Mouse (Mus musculus) CD8-positive naive resting alpha-beta T cell, adult 57 days (primary cell): Measurements from ENCODE around the gene Pom121l2. TPM values are rescaled to one million over a fixed set of nuclear protein-coding genes. Genes with fewer than 3 reads are reported as not detected.

Experiments used
- total RNA-seq: library from RNA; stranded (reverse); gene quantifications from one replicate; pipeline ENCODE4 v1.2.4, GENCODE M21; 2023

The Pom121l2 gene
- not detected for total RNA-seq

DNA sequence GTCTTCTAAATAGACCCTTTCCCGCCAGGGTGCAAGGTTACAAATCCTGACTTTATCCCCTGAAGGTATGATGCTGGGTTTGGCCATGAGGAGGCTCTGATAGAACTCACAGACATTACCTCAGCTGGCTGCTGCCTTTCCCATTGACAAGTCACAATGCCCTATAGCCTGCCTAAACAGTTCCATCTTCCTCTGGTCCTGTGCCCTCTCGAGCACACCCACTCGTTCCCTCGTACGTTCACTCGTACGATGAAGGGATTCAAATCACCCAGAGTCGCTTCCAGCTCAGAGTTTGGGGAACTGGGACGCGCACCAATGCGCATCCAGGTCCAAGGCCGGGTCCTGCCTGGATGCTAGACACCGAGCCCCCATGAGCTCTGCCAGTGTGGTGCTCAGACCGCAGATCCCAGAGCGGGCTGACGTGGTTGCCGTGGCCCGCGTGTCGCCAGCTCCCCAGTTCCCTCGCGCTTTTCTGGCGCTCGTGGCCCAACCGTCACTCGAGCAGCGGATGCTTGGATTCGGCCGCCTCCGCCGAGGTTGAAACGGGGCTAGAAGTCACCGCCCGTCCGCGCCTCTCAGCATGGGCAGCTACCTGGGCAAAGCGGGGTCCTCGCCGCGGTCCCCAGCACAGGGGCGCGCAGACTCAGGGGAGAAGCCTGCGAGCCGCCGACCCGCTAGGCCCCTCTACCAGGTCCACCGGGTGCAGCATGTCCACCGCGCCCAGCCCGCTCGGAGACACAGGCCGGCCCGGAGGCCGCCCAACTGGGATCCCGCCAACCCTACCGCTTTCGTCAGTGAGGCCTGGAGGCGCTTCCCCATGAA is at the start of gene Pom121l2:
Pom121l2 (plus strand) TSS at position 214 of the 822 bp plus-strand sequence.

DNA sequence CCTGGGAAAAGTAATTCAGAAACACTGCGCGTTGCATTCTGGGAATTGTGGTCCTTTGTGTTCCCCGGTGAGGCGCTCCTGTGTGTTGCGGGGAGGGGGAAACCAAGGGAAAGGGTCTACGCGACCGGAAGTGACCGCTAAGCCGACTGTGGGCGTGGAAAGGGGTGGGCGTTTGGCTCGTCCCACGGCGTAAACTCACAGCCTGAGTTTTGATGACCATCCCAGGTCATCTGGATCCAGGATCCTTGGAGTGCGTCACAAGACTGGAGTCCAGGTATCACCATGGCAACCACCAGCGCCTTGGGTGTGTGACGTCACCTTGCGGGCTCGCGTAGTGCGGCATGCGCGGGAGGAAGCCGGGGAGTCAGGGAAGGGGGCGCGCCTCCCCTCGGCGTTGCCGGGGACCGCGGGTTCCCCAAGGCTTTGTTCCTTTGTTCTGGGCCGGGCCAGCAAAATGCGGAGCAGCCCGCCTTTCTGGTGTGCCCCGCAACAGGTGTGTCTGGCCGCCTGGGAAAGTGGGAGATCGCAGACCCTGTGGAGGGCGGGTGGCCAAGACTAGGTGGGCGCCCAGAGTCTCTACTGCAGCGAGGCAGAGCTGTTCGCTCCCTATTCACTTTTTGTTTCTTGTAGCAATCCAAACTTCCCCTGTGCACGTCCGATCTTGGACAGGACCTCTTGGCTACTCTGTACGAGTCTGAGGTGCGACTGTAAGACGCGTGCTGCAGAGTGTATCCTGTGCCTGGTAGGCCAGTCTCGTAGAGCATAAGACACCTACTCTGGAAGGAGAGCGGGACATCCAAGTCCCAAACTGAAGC is 35.9 kb upstream of the Pom121l2 start, which contains the start of gene Zfp184:
Zfp184 (plus strand) TSS at position 169 of the 815 bp plus-strand sequence.

GRCm38 (mm10) chr13:22009642-22010041 is 28.6 kb downstream of the Pom121l2 start, which contains the start of gene Prss16:
Gene Prss16 (minus strand): TSS chr13:22009742.

DNA sequence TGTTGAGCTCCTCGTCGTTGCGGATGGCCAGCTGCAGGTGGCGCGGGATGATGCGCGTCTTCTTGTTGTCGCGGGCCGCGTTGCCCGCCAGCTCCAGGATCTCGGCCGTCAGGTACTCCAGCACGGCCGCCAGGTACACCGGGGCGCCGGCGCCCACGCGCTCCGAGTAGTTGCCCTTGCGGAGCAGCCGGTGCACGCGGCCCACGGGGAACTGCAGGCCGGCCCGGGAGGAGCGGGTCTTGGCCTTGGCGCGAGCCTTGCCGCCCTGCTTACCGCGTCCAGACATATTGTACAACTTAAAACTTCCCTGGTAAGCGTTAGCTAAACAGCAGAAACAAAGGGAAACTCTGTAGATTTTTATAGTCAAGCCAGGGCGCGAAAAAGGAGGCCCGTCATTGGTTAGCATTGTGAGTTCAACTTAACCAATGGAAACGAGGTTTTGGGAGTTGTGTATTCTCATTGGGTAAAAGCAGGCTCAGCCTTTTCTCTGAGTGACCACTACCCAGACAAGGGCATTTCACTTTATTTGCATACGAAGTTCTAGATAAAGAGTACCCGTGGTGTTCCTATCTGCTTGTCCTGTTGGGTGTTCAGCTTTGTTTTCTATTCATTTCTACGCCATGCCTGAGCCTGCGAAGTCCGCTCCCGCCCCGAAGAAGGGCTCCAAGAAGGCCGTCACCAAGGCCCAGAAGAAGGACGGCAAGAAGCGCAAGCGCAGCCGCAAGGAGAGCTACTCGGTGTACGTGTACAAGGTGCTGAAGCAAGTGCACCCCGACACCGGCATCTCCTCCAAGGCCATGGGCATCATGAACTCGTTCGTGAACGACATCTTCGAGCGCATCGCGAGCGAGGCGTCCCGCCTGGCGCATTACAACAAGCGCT is 54.5 kb downstream of the Pom121l2 start, which contains the start of the genes Hist1h2ah and Hist1h2bk:
Hist1h2ah (minus strand) TSS at position 302 of the 882 bp plus-strand sequence.
Hist1h2bk (plus strand) TSS at position 604 of the 882 bp plus-strand sequence.

Other genes starting within 250 kb of the Pom121l2 start
- 10.9 TPM for gene Hist1h4j, start 246.1 kb upstream of the Pom121l2 start, total RNA-seq
- gene Hist1h4k, start 230.7 kb upstream of the Pom121l2 start, total RNA-seq: 328 TPM
- gene Hist1h2ak, start 227.4 kb upstream of the Pom121l2 start, total RNA-seq: 31.4 TPM
- gene Hist1h2bn, start 227.1 kb upstream of the Pom121l2 start, total RNA-seq: 80.0 TPM
- 8.9 TPM for gene Hist1h1b, start 200.6 kb upstream of the Pom121l2 start, total RNA-seq
- 144 TPM for gene Hist1h3i, start 197.8 kb upstream of the Pom121l2 start, total RNA-seq
- 10.1 TPM for gene Hist1h2an, start 194.0 kb upstream of the Pom121l2 start, total RNA-seq
- gene Hist1h2bp, start 193.7 kb upstream of the Pom121l2 start, total RNA-seq: 16.9 TPM
- 74.5 TPM for gene Hist1h2bq, start 171.0 kb upstream of the Pom121l2 start, total RNA-seq
- gene Hist1h2ao, start 170.7 kb upstream of the Pom121l2 start, total RNA-seq: 58.9 TPM
- gene Hist1h4m, start 169.4 kb upstream of the Pom121l2 start, total RNA-seq: 281 TPM
- gene Hist1h4n, start 149.0 kb upstream of the Pom121l2 start, total RNA-seq: 118 TPM
- gene Hist1h2ap, start 147.7 kb upstream of the Pom121l2 start, total RNA-seq: 61.6 TPM
- gene Hist1h2br, start 147.5 kb upstream of the Pom121l2 start, total RNA-seq: 74.1 TPM
- gene Zfp184, start 36.1 kb upstream of the Pom121l2 start, total RNA-seq: 0.67 TPM
- gene Prss16, start 28.5 kb downstream of the Pom121l2 start, total RNA-seq: 0.28 TPM
- gene Hist1h2ah, start 54.4 kb downstream of the Pom121l2 start, total RNA-seq: 27.1 TPM
- 16.4 TPM for gene Hist1h2bk, start 54.7 kb downstream of the Pom121l2 start, total RNA-seq
- gene Hist1h4i, start 60.2 kb downstream of the Pom121l2 start, total RNA-seq: 83.9 TPM
- gene Hist1h2ag, start 61.8 kb downstream of the Pom121l2 start, total RNA-seq: 11.8 TPM
- gene Hist1h2bj, start 62.0 kb downstream of the Pom121l2 start, total RNA-seq: 14.2 TPM
- gene Vmn1r188, start 103.2 kb downstream of the Pom121l2 start, total RNA-seq: not detected
- not detected for gene Vmn1r189, start 124.6 kb downstream of the Pom121l2 start, total RNA-seq
- gene Vmn1r191, start 202.8 kb downstream of the Pom121l2 start, total RNA-seq: not detected
- gene Vmn1r192, start 209.9 kb downstream of the Pom121l2 start, total RNA-seq: not detected
- not detected for gene Vmn1r193, start 242.0 kb downstream of the Pom121l2 start, total RNA-seq